Mouse (Mus musculus): ENCODE results near the gene Fbxo31. TPM values are rescaled to one million over a fixed set of nuclear protein-coding genes. Genes with fewer than 3 reads are reported as not detected.

Gene Fbxo31
- total and polyA plus RNA-seq, 3 experiments, result 4.9 to 25.3 (median 5.9) TPM

GRCm38 (mm10) chr8:121513429-121513828 is 65.2 kb downstream of the Fbxo31 start:
- ATAC-seq (ENCODE audit: extremely low read depth, insufficient number of reproducible peaks, low FRiP score, poor library complexity, severe bottlenecking), result no peak
- Histone ChIP-seq H3K4me1 (ENCODE audit: insufficient read depth, low read depth, low read length) (no peaks in the 10 kb centered on the region), H3K4me3 (ENCODE audit: low read depth, low read length) (no peak overlapping the region), H3K9me3 (replicated peaks) (peaks cover 72% of the 10 kb centered on the region), H3K27me3 (ENCODE audit: insufficient read depth, low read length) (no peaks in the 10 kb centered on the region; the same call in 1 of the 2 replicates), H3K36me3 (replicated peaks) (no peaks in the 10 kb centered on the region)
- TF ChIP-seq GATA2 (IDR thresholded peaks at IDR 0.05; ENCODE audit: borderline replicate concordance, low read depth, low read length), result no peak
- TF ChIP-seq CTCF (IDR thresholded peaks at IDR 0.05; ENCODE audit: low read depth, low read length), result 0 out of 2 replicates have a peak, but pooled peaks have one; percentile 6
- no peak for DNase-seq (ENCODE audit: low spot score)

GRCm38 (mm10) chr8:121511751-121512150 is 66.9 kb downstream of the Fbxo31 start:
- H3K9me3 ChIP-seq (replicated peaks), result peaks cover 77% of the 10 kb centered on the region
- H3K36me3 ChIP-seq (replicated peaks), result no peaks in the 10 kb centered on the region
- H3K4me3 ChIP-seq (ENCODE audit: low read depth, low read length), result no peak overlapping the region
- no peak for TF ChIP-seq CTCF (IDR thresholded peaks at IDR 0.05; ENCODE audit: low read depth, low read length)
- no peaks in the 10 kb centered on the region for H3K4me1 ChIP-seq (ENCODE audit: insufficient read depth, low read depth, low read length)
- no peak for DNase-seq (ENCODE audit: low spot score)
- H3K27me3 ChIP-seq (ENCODE audit: insufficient read depth, low read length), result no peaks in the 10 kb centered on the region; the same call in 1 of the 2 replicates
- ATAC-seq (ENCODE audit: extremely low read depth, insufficient number of reproducible peaks, low FRiP score, poor library complexity, severe bottlenecking), result no peak

Other genes starting within 250 kb of the Fbxo31 start
- not detected in 2 replicates for gene 1700018B08Rik, start 34.5 kb downstream of the Fbxo31 start, total RNA-seq (2014; fragmentation: Nextera tagmentation)
- gene 1700018B08Rik, start 34.5 kb downstream of the Fbxo31 start, total RNA-seq (2017), result not detected in 2 replicates
- gene 1700018B08Rik, start 34.5 kb downstream of the Fbxo31 start, polyA plus RNA-seq (2012), result not detected in 2 replicates
- gene Map1lc3b, start 11.6 kb upstream of the Fbxo31 start, total RNA-seq (2014; fragmentation: Nextera tagmentation), result 91.3 and 109 TPM in 2 replicates
- gene Map1lc3b, start 11.6 kb upstream of the Fbxo31 start, total RNA-seq (2017), result 158 and 159 TPM in 2 replicates
- gene Map1lc3b, start 11.6 kb upstream of the Fbxo31 start, polyA plus RNA-seq (2012), result 50.6 and 54.4 TPM in 2 replicates
- gene Zcchc14, start 74.1 kb upstream of the Fbxo31 start, total RNA-seq (2014; fragmentation: Nextera tagmentation), result not detected in 2 replicates
- gene Zcchc14, start 74.1 kb upstream of the Fbxo31 start, total RNA-seq (2017), result 0.17 and 0.22 TPM in 2 replicates
- not detected in 2 replicates for gene Zcchc14, start 74.1 kb upstream of the Fbxo31 start, polyA plus RNA-seq (2012)
- 3.3 TPM in 1 of 2 replicates, not detected in the other for gene Jph3, start 150.8 kb upstream of the Fbxo31 start, total RNA-seq (2014; fragmentation: Nextera tagmentation)
- gene Jph3, start 150.8 kb upstream of the Fbxo31 start, total RNA-seq (2017), result 0.12 TPM in 1 of 2 replicates, not detected in the other
- gene Jph3, start 150.8 kb upstream of the Fbxo31 start, polyA plus RNA-seq (2012), result not detected in 2 replicates